ENCODE assay signal across 10 mouse cellular contexts in genomic region chr3:133322552-133322951, GRCm38 (mm10). TPM values are rescaled to one million over a fixed set of nuclear protein-coding genes. Genes with fewer than 3 reads are reported as not detected.
DNase-seq lines count a peak whose midpoint lies in the region; ATAC-seq and TF ChIP-seq lines count a peak whose summit lies in the region.
"Had no signal": no experiment of that assay in that cellular context is flagged by ENCODE, and none has a peak within 500 bp of the region (broad histone marks: within the 10 kb centered on the region; RNA-seq: fewer than 3 reads in every experiment).

No protein-coding gene starts in this region.

- H3K4me1 ChIP-seq in hindbrain, postnatal 0 days (ENCODE audit: insufficient read depth, low read length): no peaks in the 10 kb centered on the region
- H3K4me1 ChIP-seq in hindbrain, embryonic 16.5 days (ENCODE audit: control insufficient read depth, insufficient read depth, low read depth, low read length): no peaks in the 10 kb centered on the region
- H3K4me1 ChIP-seq in embryonic fibroblast, embryonic 13.5 days (ENCODE audit: control insufficient read depth, insufficient read depth, low read length): 0 out of 2 replicates have a peak, but pooled peaks cover 3% of the 10 kb centered on the region

- TF ChIP-seq POLR2A in embryonic fibroblast, embryonic 13.5 days (IDR thresholded peaks at IDR 0.05; ENCODE audit: low read depth, low read length): no peak

- ATAC-seq in hindbrain, postnatal 0 days: no peak
- ATAC-seq in hindbrain, embryonic 16.5 days: no peak

- no peak overlapping the region for H3K4me3 ChIP-seq in hindbrain, postnatal 0 days (ENCODE audit: low read length)
- no peak overlapping the region for H3K4me3 ChIP-seq in hindbrain, embryonic 16.5 days (ENCODE audit: low read length)
- H3K4me3 ChIP-seq in embryonic fibroblast, embryonic 13.5 days (ENCODE audit: insufficient read depth, low read length): no peak overlapping the region
- H3K4me3 ChIP-seq: heart, embryonic 10.5 days; myocyte had no signal

- H3K36me3 ChIP-seq in hindbrain, postnatal 0 days (ENCODE audit: insufficient read depth, low read length): no peaks in the 10 kb centered on the region
- H3K36me3 ChIP-seq in hindbrain, embryonic 16.5 days (ENCODE audit: control insufficient read depth, insufficient read depth, low read length): no peaks in the 10 kb centered on the region

- no peak overlapping the region for H3K4me2 ChIP-seq in hindbrain, postnatal 0 days (ENCODE audit: low read depth, low read length)
- H3K4me2 ChIP-seq in hindbrain, embryonic 16.5 days (ENCODE audit: low read length): no peak overlapping the region

- no peaks in the 10 kb centered on the region for H3K27me3 ChIP-seq in hindbrain, postnatal 0 days (ENCODE audit: insufficient read depth, low read length)
- H3K27me3 ChIP-seq in hindbrain, embryonic 16.5 days (replicated peaks; ENCODE audit: control insufficient read depth, insufficient read depth, low read length): no peaks in the 10 kb centered on the region

- TF ChIP-seq CTCF in hindbrain, postnatal 0 days (IDR thresholded peaks at IDR 0.05; ENCODE audit: low read depth): peak; percentile 53
- peak; percentile 25; the same call in 1 of the 2 replicates for TF ChIP-seq CTCF in embryonic fibroblast, embryonic 13.5 days (IDR thresholded peaks at IDR 0.05; ENCODE audit: borderline replicate concordance, insufficient read depth, low read length)

- H3K27ac ChIP-seq in hindbrain, postnatal 0 days: no peak overlapping the region
- H3K27ac ChIP-seq in hindbrain, embryonic 16.5 days (ENCODE audit: low read depth, low read length): no peak overlapping the region
- no peak overlapping the region for H3K27ac ChIP-seq in embryonic fibroblast, embryonic 13.5 days (ENCODE audit: insufficient read depth, low read length)
- H3K27ac ChIP-seq: heart, embryonic 10.5 days had no signal

- no peak overlapping the region for H3K9ac ChIP-seq in hindbrain, postnatal 0 days (replicated peaks; ENCODE audit: low read length)
- H3K9ac ChIP-seq in hindbrain, embryonic 16.5 days (ENCODE audit: low read depth, low read length): no peak overlapping the region

- H3K9me3 ChIP-seq in hindbrain, postnatal 0 days (ENCODE audit: low read length): no peaks in the 10 kb centered on the region
- no peaks in the 10 kb centered on the region for H3K9me3 ChIP-seq in hindbrain, embryonic 16.5 days (ENCODE audit: control insufficient read depth, low read length)
- H3K9me3 ChIP-seq: heart, embryonic 10.5 days had no signal

- 80% methylated on average over 4 of the region's 4 CpGs for WGBS in hindbrain, postnatal 0 days
- WGBS in hindbrain, embryonic 16.5 days: 82% methylated on average over 4 of the region's 4 CpGs

- DNase-seq in hindbrain, postnatal 0 days (ENCODE audit: low spot score): no peak
- DNase-seq in thymus, postnatal 14 days: peak; percentile 44
- no peak for DNase-seq in thymus, postnatal 0 days (ENCODE audit: low spot score)
- DNase-seq in right cerebral cortex, postnatal 14 days: no peak
- no peak for DNase-seq in right cerebral cortex, adult 18-20 months
- no peak for DNase-seq in layer of hippocampus, postnatal 36 days

RNA-seq across cellular contexts. Expression of gene Ppa2, which starts 12.6 kb away (rescaled TPM):
- total RNA-seq in hindbrain, postnatal 0 days (2014; rRNA removed): 22.9 and 23.4 TPM in 2 replicates
- polyA plus RNA-seq in hindbrain, postnatal 0 days (2015; fragmentation: Nextera tagmentation; extraction: Ambion mirVana): 88.2 and 88.6 TPM in 2 replicates
- polyA plus RNA-seq in hindbrain, embryonic 16.5 days (2015; fragmentation: Nextera tagmentation; extraction: Ambion mirVana): 80.2 and 89.2 TPM in 2 replicates
- 79.3 and 87.2 TPM in 2 replicates for polyA plus RNA-seq in thymus, postnatal 0 days (2015; fragmentation: Nextera tagmentation; extraction: Ambion mirVana)
- 34.9 and 40.2 TPM in 2 replicates for polyA plus RNA-seq in embryonic fibroblast, embryonic 13.5 days (2011; ENCODE audit: insufficient read length, low read depth, missing spikeins)
- 10 to 100 TPM; 45.7 to 53.0 TPM for total RNA-seq in layer of hippocampus, postnatal 36 days (2021)
